Mouse (Mus musculus) T-helper 17 cell (primary cell): Measurements from ENCODE around the gene Nectin1.

Experiments
- in situ Hi-C, 2 experiments: fragments of 300-600 bp; cut with MboI, MseI; formaldehyde crosslinking; loops; 1 replicate in 1 of 2; 2 replicates in 1 of 2; pipeline ENCODE4 v1.15.1; 2025; ENCODE audit warnings: high pct_unique_total_duplicates in 2 of 2

Nectin1 gene

DNA sequence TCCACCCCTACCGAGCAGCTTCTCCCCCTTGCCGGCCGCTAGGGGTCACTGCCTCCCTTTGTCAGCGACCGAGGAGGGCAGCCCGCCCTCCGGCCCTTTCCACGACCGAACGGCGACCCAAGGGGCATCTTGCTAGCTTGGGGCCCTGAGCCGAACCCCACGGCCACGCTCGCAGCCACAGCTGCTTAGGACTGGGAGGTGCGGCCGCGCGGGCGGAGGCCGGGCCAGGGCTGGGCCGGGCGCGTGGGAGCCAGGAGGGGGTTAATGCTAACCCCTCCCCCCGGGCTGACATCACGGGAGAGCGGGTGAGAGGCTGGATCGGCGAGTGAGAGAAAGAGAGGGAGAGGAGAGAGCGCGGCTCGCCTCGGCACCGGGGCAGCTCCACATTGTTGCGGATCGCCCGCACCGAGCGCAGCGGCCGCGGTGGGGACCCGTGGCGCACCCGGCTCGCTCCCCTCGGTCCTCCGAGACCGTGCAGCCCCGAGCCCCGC, at the start of gene Nectin1:
Nectin1 (plus strand) TSS at position 338 of the 491 bp plus-strand sequence.
- in situ Hi-C loops, result loop anchor here in 1 of 2 experiments (5.0 kb wide), 1 partner anchor 49 kb away; no protein-coding TSS in a partner anchor

DNA sequence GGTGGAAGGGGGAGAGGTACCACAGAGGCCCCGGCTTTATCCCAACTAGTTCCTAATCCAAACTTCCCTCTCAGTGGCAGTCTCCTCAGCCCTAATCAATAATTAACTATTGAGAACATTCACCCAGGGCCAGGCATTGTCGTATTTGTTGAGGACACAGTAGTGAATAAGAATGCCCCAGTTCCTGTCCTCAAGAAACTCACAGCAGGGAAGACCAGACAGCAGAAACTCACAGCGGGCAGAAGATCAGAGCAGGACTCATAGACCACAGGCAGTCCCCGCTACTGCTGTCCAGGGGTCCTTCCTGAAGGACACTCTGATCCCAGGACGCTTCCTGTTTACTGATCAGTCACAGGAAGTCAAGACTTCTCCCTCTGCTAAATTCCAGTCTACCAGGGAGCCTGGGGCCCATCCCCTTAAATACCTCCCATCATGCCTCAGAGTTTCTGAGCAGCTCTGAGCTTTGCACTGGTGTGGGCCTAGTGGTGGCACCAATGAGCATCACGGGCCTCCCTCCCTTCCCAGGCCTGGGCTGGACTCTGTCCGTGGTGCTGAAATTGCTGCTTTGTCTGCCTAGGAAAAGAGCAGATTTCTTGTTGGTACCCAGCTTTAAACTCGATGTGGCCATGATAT, 45.6 kb upstream of the Nectin1 start:
- in situ Hi-C loops, result no loop called here

DNA sequence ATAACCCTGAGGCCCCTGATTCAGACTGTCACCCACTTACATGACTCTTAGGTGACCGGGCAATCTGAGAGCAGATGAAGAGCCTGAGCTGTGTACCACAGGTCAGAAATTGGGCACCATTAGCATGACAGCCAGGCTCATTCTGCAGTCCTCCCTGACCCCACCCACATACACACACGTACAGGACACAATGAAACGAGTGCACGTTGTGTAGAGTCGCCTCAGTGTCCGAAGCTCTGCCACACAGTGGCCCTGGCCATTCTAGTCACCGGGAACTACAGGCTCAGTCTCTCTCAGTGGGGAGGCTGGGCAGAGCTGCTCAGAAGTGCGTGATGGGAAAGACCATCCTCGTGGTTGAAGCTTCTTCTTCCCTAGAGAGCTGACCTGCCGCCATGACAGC, 44.9 kb upstream of the Nectin1 start:
- in situ Hi-C loops, result no loop called here

- in situ Hi-C loops, result no loop called here
Measured at GRCm38 (mm10) chr9:43699417-43700225, 44.2 kb upstream of the Nectin1 start.

- in situ Hi-C loops, result no loop called here
Measured at GRCm38 (mm10) chr9:43700226-43700579, 43.6 kb upstream of the Nectin1 start.

- in situ Hi-C loops, result no loop called here
Measured at GRCm38 (mm10) chr9:43701748-43702147, 42.0 kb upstream of the Nectin1 start.

DNA sequence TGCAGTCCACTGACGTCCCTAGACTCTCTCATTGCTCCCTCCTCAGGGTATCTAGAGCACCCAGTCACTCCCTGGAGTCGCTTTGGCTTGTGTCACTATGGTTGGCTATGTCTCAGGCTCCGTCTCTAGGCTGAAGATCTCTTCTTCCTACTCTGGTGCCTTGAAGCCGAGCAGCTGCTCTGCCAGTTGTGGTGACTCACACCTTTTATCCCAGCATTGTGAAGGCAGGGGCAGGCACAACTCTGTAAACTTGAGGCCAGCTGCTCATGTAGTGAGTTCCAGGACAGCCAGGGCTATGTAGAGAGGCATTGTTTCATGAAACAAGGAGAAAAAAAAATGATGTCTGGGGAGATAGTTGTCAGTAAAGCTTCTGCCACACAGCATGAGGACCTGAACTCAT, 36.2 kb upstream of the Nectin1 start:
- in situ Hi-C loops, result no loop called here

GRCm38 (mm10) chr9:43708715-43709114, 35.1 kb upstream of the Nectin1 start:
- in situ Hi-C loops, result no loop called here

DNA sequence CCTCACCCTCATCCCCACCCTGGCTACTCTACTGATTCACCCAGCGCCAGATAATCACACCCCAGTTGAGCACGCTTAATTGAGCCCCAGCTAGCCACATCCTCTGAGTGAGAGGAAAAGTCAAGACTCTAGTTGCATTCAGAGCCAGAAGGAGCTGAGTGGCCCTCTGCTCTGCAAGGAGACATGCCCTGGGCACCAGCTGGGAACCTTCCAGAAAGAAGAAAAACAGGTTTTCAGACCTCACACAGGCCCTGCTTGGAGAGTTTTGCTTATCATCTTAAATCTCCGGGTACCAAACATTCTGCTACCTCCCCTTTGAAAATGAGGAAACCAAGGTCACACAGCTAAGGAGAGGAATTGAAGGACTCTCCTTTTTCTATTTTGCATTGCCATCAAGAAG, 30.4 kb upstream of the Nectin1 start:
- in situ Hi-C loops, result no loop called here

DNA sequence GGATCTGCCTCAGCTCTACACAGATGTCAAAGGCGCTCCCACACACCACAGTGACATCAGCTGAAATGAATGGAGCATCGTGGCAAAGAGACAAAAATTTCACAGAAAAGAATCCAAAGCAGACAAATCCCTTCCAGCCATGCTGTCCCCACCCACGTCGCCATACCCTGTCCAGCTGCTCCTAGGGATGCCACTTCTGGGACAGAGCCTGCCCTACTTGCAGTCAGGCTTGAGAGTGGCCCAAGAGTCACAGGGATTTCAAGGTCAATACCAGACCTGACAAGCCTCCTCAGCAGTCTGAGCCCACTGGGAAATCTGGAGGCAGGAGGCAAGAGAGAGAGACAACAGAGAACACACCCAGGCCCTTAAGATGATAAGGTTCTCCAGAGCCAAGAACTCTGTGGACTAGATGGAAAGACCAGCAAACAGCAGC, 24.4 kb upstream of the Nectin1 start:
- in situ Hi-C loops, result no loop called here

GRCm38 (mm10) chr9:43720046-43720445, 23.7 kb upstream of the Nectin1 start:
- in situ Hi-C loops, result no loop called here

- in situ Hi-C loops, result no loop called here
Measured at GRCm38 (mm10) chr9:43724093-43724492, 19.7 kb upstream of the Nectin1 start.

DNA sequence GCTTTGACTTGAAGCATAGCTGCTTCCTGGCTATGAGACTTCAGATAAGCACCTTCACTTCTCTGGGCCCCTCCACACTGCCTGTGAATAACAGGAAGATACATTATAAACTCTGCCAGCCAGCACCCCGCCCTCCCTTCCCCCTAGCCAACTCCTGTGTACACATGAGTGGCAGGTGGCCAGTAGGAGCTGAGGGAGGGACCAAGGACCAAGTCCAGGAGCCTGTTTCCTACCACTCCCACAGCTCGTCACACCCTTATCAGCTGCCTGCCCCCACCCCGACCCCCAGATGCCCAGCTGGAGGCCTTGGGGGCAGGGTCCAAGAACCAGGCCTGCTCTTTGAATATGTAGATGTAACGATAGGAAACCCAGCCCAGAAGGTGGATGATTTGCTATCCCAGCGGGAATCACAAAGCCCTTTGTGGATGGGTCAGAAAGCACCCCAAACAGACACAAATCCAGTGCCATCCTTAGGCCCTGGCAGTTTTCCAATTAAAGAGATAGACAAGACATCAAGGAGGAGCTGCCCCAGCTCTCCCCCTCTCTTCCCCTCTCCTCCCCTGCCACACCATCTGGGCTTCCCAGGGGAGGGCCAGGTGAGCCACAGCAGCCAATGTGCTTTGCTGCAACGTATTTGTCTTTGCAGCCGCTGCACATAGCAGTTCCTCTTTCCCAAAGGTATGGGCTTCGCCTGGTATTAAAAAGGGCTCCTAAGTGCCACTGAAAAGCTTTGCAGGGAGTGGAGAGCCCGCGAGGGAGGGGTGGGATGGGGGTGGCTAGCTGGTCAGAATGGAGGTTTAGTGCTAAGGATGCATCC, 14.1 kb upstream of the Nectin1 start:
- in situ Hi-C loops, result no loop called here

DNA sequence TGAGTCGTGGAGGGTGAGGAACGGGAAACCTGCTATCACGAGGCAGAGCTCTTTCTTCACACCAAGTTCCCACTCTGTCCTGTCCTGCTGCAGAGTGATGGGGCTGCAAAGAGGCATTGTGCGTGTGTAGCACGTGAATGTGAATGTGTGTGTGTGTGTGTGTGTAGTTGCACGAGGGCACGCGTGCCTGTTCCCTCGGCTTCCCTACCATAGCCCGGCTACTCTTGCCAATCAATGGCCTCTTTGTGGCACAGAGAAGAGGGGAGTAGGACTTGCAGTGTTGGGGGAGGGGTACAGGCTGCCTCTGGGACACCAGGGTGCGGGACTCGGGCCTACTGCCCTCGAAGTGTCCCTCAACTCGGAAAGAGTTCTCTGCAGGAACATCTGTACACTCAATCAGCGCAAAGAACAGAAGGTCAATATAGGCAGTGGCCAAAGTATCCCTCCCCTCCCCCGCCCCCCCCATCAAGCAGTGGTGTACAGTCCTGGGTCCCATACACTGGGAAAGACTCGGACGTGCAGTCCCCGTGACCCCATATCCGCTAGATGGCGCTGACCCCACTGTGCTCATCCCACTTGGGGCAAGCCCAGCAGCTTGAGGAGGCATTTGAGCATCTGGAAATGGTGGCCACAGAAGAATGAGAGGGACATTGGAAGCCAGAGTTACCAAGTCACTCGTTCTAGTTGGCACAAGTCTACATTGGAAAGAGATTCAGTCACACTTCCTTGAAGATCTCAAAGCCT, 13.3 kb upstream of the Nectin1 start:
- in situ Hi-C loops, result no loop called here

DNA sequence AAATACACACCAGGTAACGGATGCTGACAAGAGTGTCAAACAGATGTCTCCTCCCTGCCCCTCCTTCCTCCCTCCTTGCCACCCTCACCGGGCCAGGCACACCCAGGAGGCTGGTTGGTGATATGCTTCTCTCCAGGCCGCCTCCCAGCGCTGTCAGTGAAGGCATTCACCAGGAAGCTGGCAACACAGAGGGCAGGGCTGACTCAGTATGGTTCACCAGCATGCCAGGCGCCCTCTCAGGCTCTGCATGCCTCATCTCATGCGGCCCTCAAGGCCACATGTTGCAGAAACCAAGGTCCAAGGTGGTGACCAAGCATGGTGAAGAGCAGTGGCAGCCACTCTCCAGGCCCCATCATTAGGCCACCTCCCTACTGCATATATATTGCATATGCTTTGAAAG, 11.9 kb upstream of the Nectin1 start:
- in situ Hi-C loops, result no loop called here

GRCm38 (mm10) chr9:43732671-43733070, 11.1 kb upstream of the Nectin1 start:
- in situ Hi-C loops, result no loop called here

DNA sequence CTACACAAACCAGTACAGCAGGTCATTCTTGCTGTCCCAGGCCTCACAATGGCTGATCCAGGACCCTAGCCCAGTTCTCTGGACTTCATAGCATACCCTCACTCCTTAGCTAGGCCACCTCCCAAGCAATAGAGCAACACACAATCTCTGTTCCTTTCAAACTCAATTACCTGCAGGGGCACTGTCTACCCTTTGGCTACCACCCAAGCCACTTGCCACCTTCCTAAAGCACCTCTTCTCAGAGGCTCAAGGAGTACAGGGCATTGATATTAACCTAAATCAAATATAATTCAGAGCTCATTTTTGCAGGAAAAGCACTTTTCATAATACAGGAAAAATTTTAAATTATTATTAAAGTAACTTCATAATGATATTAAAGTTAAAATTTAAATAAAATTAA, 8.8 kb upstream of the Nectin1 start:
- in situ Hi-C loops, result no loop called here

DNA sequence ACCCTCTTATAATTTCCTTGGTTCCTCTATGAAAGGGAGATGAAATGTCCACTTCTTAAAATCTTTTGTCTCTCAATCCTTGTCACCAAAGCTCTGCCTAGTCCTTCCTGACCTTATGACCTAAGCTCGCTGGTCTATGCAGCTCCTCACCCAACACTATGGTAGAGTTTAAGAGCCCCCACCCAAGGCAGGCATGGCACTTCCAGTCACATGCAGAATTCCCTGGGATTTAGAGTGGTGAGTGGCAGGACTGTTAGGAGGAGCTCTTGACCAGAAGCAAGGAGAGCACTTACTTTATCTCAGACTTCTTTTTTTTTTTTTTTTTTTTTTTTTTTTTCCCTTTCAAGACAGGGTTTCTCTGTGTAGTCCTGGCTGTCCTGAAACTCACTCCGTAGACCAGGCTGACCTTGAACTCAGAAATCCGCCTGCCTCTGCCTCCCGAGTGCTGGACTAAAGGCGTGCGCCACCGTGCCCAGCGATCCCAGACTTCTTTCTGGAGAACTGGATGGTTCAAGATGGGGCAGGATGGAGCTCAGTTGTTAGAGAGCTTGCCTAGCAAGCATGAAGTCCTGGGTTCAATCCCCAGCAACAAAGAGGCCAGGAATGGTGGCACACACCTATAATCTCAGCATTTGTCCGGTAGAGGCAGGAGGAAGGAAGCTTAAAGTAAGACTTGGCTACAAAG, 7.6 kb upstream of the Nectin1 start:
- in situ Hi-C loops, result no loop called here

GRCm38 (mm10) chr9:43737331-43737730, 6.5 kb upstream of the Nectin1 start:
- in situ Hi-C loops, result no loop called here

GRCm38 (mm10) chr9:43737871-43738292, 5.9 kb upstream of the Nectin1 start:
- in situ Hi-C loops, result no loop called here
